8 mouse cellular contexts compared by ENCODE assay signal in the genomic region with DNA sequence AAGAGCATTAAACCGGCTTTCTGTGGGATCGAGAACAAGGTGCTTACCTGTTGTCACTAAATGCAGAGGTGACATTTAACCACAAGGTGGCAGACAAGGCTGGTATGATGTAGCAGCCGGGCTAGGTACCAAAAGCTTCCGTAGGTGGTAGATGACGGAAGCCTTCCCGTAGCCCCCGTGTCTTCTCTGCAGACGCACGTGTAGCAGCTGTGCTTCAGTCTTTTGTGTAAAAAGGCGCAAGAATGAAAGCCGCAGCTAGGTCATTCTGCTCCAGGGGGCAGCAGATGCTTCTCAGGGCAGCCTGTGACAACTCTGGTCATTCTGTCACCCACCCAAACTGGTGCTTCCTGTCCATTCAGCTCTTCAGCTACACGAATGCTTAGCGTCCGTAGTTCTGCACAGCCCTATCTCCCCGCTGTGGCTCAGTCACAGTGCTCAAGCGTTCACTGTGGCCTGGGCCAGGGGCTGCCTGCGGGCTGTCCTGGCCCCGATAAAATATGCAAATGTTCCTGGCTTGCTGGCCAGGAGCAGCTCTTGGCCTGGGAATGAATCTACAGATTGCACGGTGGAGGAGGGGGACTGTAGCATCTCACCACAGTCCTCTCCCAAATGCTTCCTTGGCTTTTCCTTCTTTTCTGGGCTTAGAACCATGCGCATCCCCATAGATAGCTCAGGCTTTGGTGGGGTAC. TPM values are rescaled to one million over a fixed set of nuclear protein-coding genes. Genes with fewer than 3 reads are reported as not detected.
DNase-seq lines count a peak whose midpoint lies in the region; ATAC-seq and TF ChIP-seq lines count a peak whose summit lies in the region.

No protein-coding gene starts in this region.

- H3K27ac ChIP-seq in gastrocnemius, adult 2 months, result 0 out of 2 replicates have a peak overlapping the region, but pooled peaks have one; percentile 8
- no peak overlapping the region for H3K27ac ChIP-seq in limb, embryonic 13.5 days
- peak overlapping the region; percentile 81 for H3K27ac ChIP-seq in midbrain, embryonic 16.5 days (ENCODE audit: low read length)

- DNase-seq in gastrocnemius, adult 2 months, result peak; percentile 56
- DNase-seq in gastrocnemius, postnatal 4 days (ENCODE audit: low spot score in 2 of 2), result no peak
- DNase-seq in cerebellum, adult 11-12 months, result peak; percentile 87
- peak; percentile 30 for DNase-seq in kidney, adult 11 months
- DNase-seq in telencephalon, adult 2 months (ENCODE audit: low read depth, low spot score), result peak; percentile 88

- no peaks in the 10 kb centered on the region for H3K36me3 ChIP-seq in limb, embryonic 13.5 days
- H3K36me3 ChIP-seq in midbrain, embryonic 16.5 days (ENCODE audit: control insufficient read depth, insufficient read depth, low read length), result no peaks in the 10 kb centered on the region

- H3K4me3 ChIP-seq in gastrocnemius, adult 2 months, result peak overlapping the region; percentile 59
- peak overlapping the region; percentile 32 for H3K4me3 ChIP-seq in limb, embryonic 13.5 days
- peak overlapping the region; percentile 31 for H3K4me3 ChIP-seq in midbrain, embryonic 16.5 days (ENCODE audit: low read depth, low read length)

- WGBS in limb, embryonic 13.5 days, result 8% methylated on average over 20 of the region's 20 CpGs
- WGBS in midbrain, embryonic 16.5 days, result 4% methylated on average over 20 of the region's 20 CpGs

- peak; percentile 71 for TF ChIP-seq CTCF in gastrocnemius, adult 2 months (IDR thresholded peaks at IDR 0.05)

- peaks cover 40% of the 10 kb centered on the region for H3K27me3 ChIP-seq in limb, embryonic 13.5 days
- H3K27me3 ChIP-seq in midbrain, embryonic 16.5 days (ENCODE audit: control insufficient read depth, insufficient read depth, low read depth, low read length), result 0 out of 2 replicates have a peak, but pooled peaks cover 3% of the 10 kb centered on the region

- H3K9me3 ChIP-seq in limb, embryonic 13.5 days, result no peaks in the 10 kb centered on the region
- no peaks in the 10 kb centered on the region for H3K9me3 ChIP-seq in midbrain, embryonic 16.5 days (replicated peaks; ENCODE audit: control insufficient read depth, low read length, poor library complexity, severe bottlenecking)

- peaks cover 16% of the 10 kb centered on the region for H3K4me1 ChIP-seq in limb, embryonic 13.5 days
- H3K4me1 ChIP-seq in midbrain, embryonic 16.5 days (ENCODE audit: control insufficient read depth, insufficient read depth, low read length), result peaks cover 10% of the 10 kb centered on the region

- 0 out of 2 replicates have a peak overlapping the region, but pooled peaks have one; percentile 3 for H3K9ac ChIP-seq in limb, embryonic 13.5 days
- peak overlapping the region; percentile 68 for H3K9ac ChIP-seq in midbrain, embryonic 16.5 days (ENCODE audit: low read depth, low read length)

- peak overlapping the region; percentile 64 for H3K4me2 ChIP-seq in limb, embryonic 13.5 days (replicated peaks)
- H3K4me2 ChIP-seq in midbrain, embryonic 16.5 days (ENCODE audit: low read length), result peak overlapping the region; percentile 74

- intact Hi-C loops in gastrocnemius, adult 2 months (cut with DNase I), result loop anchor here (5.0 kb wide), 1 partner anchor 33 kb away; no protein-coding TSS in a partner anchor

- peak; percentile 82 for ATAC-seq in frontal cortex, adult (ENCODE audit: low TSS enrichment)
- 0 out of 2 replicates have a peak, but pooled peaks have one; percentile 64 for ATAC-seq in limb, embryonic 13.5 days (ENCODE audit: low FRiP score, low read depth)
- peak; percentile 87 for ATAC-seq in midbrain, embryonic 16.5 days

RNA-seq across cellular contexts. Expression of gene Adam11, which starts 21.8 kb away (rescaled TPM):
- under 1 TPM; 0.33 to 0.67 TPM for total RNA-seq in gastrocnemius, adult 2 months (2021)
- total RNA-seq in gastrocnemius, postnatal 4 days (2021), result 1 to 10 TPM; 2.5 to 2.6 TPM
- 14.7 and 15.8 TPM in 2 replicates for polyA plus RNA-seq in limb, embryonic 13.5 days (2015; fragmentation: Nextera tagmentation; extraction: Ambion mirVana)
- polyA plus RNA-seq in midbrain, embryonic 16.5 days (2015; fragmentation: Nextera tagmentation; extraction: Ambion mirVana), result 32.2 and 34.9 TPM in 2 replicates

RNA-seq across cellular contexts. Expression of gene Ccdc43, which starts 41.8 kb away (rescaled TPM):
- total RNA-seq in gastrocnemius, adult 2 months (2021), result 10 to 100 TPM; 76.9 to 85.9 TPM
- 10 to 100 TPM; 75.7 to 84.0 TPM for total RNA-seq in gastrocnemius, postnatal 4 days (2021)
- 45.8 and 46.1 TPM in 2 replicates for polyA plus RNA-seq in limb, embryonic 13.5 days (2015; fragmentation: Nextera tagmentation; extraction: Ambion mirVana)
- 43.1 and 46.3 TPM in 2 replicates for polyA plus RNA-seq in midbrain, embryonic 16.5 days (2015; fragmentation: Nextera tagmentation; extraction: Ambion mirVana)

Comparison
In these comparisons a context has a peak if more than half of its experiments do, and no peak if none do; other contexts are left out.
1. DNase-seq: peak in gastrocnemius, adult 2 months (single experiment), cerebellum, adult 11-12 months (single experiment), kidney, adult 11 months (single experiment) and telencephalon, adult 2 months (single experiment); none in gastrocnemius, postnatal 4 days (0 of 2).
2. Peak in every context shown above with its lines, with median percentiles within 50 percentile points of each other: H3K4me3 ChIP-seq and ATAC-seq.